Mouse (Mus musculus): ENCODE results near the gene Ppy. TPM values are rescaled to one million over a fixed set of nuclear protein-coding genes. Genes with fewer than 3 reads are reported as not detected.

The Ppy gene
- polyA plus RNA-seq, 1 experiment from 2014 or later, result not detected

DNA sequence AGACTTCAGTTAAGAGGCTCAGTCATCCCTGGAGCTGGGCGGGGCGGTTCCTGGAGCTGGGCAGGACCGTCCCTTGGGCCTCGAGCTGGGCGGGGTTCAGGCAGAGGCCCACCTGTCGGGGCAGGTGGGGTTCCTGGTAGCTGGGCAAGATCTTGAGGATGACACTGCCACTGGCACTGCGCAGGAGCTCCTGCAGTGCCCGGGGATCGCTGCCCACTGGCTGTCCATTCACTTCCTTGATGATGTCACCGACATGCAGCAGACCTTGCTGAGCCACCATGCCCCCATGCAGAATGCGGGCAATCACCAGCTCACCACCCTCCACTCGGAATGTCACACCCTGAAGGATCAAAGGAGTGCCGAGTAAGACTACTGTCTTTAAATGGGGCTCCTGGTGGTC, 38.0 kb downstream of the Ppy start:
- no peak overlapping the region for H3K4me3 ChIP-seq (ENCODE audit: low read depth, low read length)
- H3K27ac ChIP-seq (ENCODE audit: low read depth, low read length), result no peak overlapping the region
- H3K36me3 ChIP-seq (ENCODE audit: control insufficient read depth, insufficient read depth, low read length), result no peaks in the 10 kb centered on the region; the same call in 1 of the 2 replicates
- no peak overlapping the region for H3K9ac ChIP-seq (ENCODE audit: low read length)
- ATAC-seq (ENCODE audit: insufficient read depth, low FRiP score, low TSS enrichment) (no peak), DNase-seq (ENCODE audit: low spot score) (no peak)
- H3K4me2 ChIP-seq (ENCODE audit: low read depth), result no peak overlapping the region
- 57% methylated on average over 13 of the region's 13 CpGs for WGBS
- no peaks in the 10 kb centered on the region for H3K9me3 ChIP-seq (ENCODE audit: control insufficient read depth, low read length)
- no peaks in the 10 kb centered on the region for H3K4me1 ChIP-seq (ENCODE audit: control insufficient read depth, insufficient read depth, low read length)
- H3K27me3 ChIP-seq (ENCODE audit: control insufficient read depth, insufficient read depth, low read length), result peaks cover 6% of the 10 kb centered on the region; the same call in 1 of the 2 replicates

DNA sequence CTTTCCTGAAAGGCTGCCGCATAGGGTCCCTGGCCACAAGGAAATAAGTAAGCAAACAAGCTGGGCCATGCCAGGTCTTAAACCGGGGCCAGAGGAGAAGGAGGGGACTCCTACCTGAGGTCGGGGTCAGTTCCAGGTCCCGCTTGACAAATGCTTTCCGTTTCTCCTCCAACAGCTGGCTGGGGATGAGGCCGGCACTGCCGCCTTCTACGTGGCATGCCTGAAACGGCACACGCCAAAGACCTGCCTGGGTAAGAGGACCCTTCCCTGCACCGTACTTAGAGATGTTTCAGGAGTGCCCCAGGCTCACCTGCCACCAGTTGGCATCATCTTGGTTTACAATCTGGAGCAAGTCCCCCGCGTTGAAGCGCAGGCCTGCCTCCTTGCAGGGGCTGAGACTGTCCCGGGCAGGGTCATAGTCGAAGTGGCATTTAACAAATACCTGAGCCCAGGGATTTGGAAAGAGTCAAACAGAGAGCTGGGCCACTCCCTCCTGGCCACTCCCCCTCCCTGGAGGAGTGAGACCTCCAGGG, 39.1 kb downstream of the Ppy start:
- Histone ChIP-seq H3K36me3 (ENCODE audit: control insufficient read depth, insufficient read depth, low read length) (no peaks in the 10 kb centered on the region; the same call in 1 of the 2 replicates), H3K27ac (ENCODE audit: low read depth, low read length) (no peak overlapping the region), H3K27me3 (ENCODE audit: control insufficient read depth, insufficient read depth, low read length) (peaks cover 6% of the 10 kb centered on the region; the same call in 1 of the 2 replicates), H3K4me2 (ENCODE audit: low read depth) (peak overlapping the region; percentile 56; the same call in 1 of the 2 replicates), H3K9ac (ENCODE audit: low read length) (no peak overlapping the region), H3K9me3 (ENCODE audit: control insufficient read depth, low read length) (no peaks in the 10 kb centered on the region), H3K4me3 (ENCODE audit: low read depth, low read length) (no peak overlapping the region), H3K4me1 (ENCODE audit: control insufficient read depth, insufficient read depth, low read length) (no peaks in the 10 kb centered on the region)
- ATAC-seq (ENCODE audit: insufficient read depth, low FRiP score, low TSS enrichment) (no peak), DNase-seq (ENCODE audit: low spot score) (no peak)
- WGBS, result 18% methylated on average over 16 of the region's 16 CpGs

DNA sequence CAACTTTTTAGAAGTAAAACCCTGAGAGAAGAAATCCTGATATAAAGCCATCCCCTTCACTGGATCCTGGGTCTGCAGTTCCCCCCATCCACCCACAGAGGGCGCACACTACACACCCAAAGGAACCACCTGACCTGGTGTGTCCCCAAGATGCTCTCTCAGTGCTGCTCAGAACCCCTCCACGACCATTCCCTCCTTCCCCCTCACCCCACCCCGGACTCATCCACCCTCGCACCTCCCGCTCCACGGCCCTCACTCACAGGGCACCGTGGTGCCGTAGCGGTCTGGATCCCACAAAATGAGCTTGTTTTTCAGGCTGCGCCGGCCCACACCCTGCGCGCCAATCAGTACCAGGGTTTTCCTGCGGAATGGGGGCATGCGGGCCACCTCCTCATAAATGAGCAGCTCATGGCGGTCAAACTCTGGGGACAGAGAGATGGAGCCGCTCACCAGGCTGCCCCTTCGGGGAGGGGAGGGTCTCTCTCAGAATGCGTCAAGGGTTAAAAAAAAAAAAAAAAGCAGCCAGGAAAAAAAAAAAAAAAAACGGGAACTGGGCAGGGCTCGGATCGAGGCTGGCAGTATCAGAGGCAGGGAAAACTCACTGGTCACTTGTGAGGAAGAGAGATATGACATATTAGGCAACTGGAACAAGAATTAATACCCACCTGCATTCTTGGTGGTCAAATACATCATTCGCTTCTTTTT, 39.7 kb downstream of the Ppy start:
- Histone ChIP-seq H3K36me3 (ENCODE audit: control insufficient read depth, insufficient read depth, low read length) (no peaks in the 10 kb centered on the region; the same call in 1 of the 2 replicates), H3K27me3 (ENCODE audit: control insufficient read depth, insufficient read depth, low read length) (peaks cover 6% of the 10 kb centered on the region; the same call in 1 of the 2 replicates), H3K4me3 (ENCODE audit: low read depth, low read length) (peak overlapping the region; percentile 26), H3K4me2 (ENCODE audit: low read depth) (peak overlapping the region; percentile 56), H3K4me1 (ENCODE audit: control insufficient read depth, insufficient read depth, low read length) (no peaks in the 10 kb centered on the region), H3K27ac (ENCODE audit: low read depth, low read length) (no peak overlapping the region), H3K9me3 (ENCODE audit: control insufficient read depth, low read length) (no peaks in the 10 kb centered on the region), H3K9ac (ENCODE audit: low read length) (peak overlapping the region; percentile 30; the same call in 1 of the 2 replicates)
- ATAC-seq (ENCODE audit: insufficient read depth, low FRiP score, low TSS enrichment) (peak; percentile 48; the same call in 1 of the 2 replicates), DNase-seq (ENCODE audit: low spot score) (peak; percentile 83)
- 2% methylated on average over 23 of the region's 23 CpGs for WGBS

DNA sequence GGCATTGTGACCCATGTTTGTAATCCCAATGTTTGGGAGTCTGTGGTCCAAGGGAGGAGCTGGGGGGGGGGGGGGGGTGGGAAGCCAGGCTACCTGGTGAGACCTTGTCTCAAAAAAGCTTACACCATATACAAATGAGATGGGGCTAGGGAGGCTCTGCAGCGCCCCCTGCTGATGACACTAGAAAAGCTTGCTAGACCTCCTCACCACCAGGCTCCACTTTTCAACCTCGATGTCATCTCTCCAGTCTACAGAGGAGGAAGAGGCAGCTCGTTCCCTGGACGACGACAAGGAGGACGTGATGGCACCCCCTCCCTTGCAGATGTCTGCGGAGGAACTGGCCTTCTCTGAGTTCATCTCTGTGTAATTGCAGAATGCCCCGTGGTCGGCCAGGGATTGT, 47.3 kb downstream of the Ppy start:
- DNase-seq (ENCODE audit: low spot score) (peak; percentile 60), ATAC-seq (ENCODE audit: insufficient read depth, low FRiP score, low TSS enrichment) (no peak)
- whole genome bisulfite sequencing, result 29% methylated on average over 9 of the region's 9 CpGs

DNA sequence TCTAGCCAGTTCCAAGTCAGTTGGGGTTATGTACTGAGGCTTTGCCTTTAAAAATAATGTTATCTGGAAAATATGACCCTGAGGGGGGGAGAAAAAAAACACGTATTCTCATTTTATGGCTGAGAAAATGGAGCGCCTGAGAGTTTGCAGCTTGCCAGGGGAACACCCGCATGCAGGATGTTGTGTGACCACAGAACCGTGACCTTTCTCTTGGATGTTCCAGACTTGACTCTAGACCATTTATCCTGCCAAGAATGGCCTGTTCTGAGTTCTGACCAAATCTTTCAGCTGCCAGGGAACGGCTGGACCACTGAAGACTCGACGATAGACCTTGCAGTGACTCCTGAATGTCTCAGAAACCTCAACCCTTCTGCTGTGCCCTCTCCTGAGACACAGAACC, 47.9 kb downstream of the Ppy start:
- WGBS, result 85% methylated on average over 7 of the region's 7 CpGs
- H3K4me3 ChIP-seq (ENCODE audit: low read depth, low read length), result no peak overlapping the region
- no peak for ATAC-seq (ENCODE audit: insufficient read depth, low FRiP score, low TSS enrichment)
- H3K9me3 ChIP-seq (ENCODE audit: control insufficient read depth, low read length), result no peaks in the 10 kb centered on the region
- no peaks in the 10 kb centered on the region for H3K27me3 ChIP-seq (ENCODE audit: control insufficient read depth, insufficient read depth, low read length)
- H3K36me3 ChIP-seq (ENCODE audit: control insufficient read depth, insufficient read depth, low read length), result no peaks in the 10 kb centered on the region
- H3K4me1 ChIP-seq (ENCODE audit: control insufficient read depth, insufficient read depth, low read length), result no peaks in the 10 kb centered on the region
- no peak overlapping the region for H3K27ac ChIP-seq (ENCODE audit: low read depth, low read length)
- no peak overlapping the region for H3K9ac ChIP-seq (ENCODE audit: low read length)
- DNase-seq (ENCODE audit: low spot score), result no peak
- no peak overlapping the region for H3K4me2 ChIP-seq (ENCODE audit: low read depth)

More for the DNA sequence above, 47.3 kb downstream of the Ppy start:
- Histone ChIP-seq H3K4me1 (ENCODE audit: control insufficient read depth, insufficient read depth, low read length) (no peaks in the 10 kb centered on the region), H3K36me3 (ENCODE audit: control insufficient read depth, insufficient read depth, low read length) (no peaks in the 10 kb centered on the region), H3K4me3 (ENCODE audit: low read depth, low read length) (no peak overlapping the region), H3K9ac (ENCODE audit: low read length) (no peak overlapping the region), H3K27me3 (ENCODE audit: control insufficient read depth, insufficient read depth, low read length) (no peaks in the 10 kb centered on the region), H3K27ac (ENCODE audit: low read depth, low read length) (no peak overlapping the region), H3K9me3 (ENCODE audit: control insufficient read depth, low read length) (no peaks in the 10 kb centered on the region), H3K4me2 (ENCODE audit: low read depth) (no peak overlapping the region)

DNA sequence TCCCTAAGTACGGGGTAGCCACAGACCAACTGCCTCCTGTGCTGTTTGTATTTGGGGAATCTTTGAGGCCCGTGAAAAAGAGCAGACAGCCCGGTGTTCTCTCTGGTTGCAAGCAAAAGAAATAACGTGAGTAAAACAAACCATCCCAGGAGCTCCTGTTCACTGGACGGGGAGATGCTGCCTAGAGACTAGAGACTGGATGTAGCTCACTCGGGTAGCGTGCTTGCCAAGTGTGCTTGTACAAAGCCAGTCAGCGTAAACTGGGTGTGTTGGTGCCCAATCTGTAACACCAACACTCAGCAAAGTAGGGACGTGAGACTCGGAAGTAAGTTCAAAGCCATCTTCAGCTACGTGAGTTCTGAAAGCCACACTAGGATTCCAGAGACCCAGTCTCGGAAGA, 48.4 kb downstream of the Ppy start:
- Histone ChIP-seq H3K4me3 (ENCODE audit: low read depth, low read length) (no peak overlapping the region), H3K27ac (ENCODE audit: low read depth, low read length) (no peak overlapping the region), H3K36me3 (ENCODE audit: control insufficient read depth, insufficient read depth, low read length) (no peaks in the 10 kb centered on the region), H3K27me3 (ENCODE audit: control insufficient read depth, insufficient read depth, low read length) (no peaks in the 10 kb centered on the region), H3K4me2 (ENCODE audit: low read depth) (no peak overlapping the region), H3K4me1 (ENCODE audit: control insufficient read depth, insufficient read depth, low read length) (no peaks in the 10 kb centered on the region), H3K9me3 (ENCODE audit: control insufficient read depth, low read length) (no peaks in the 10 kb centered on the region), H3K9ac (ENCODE audit: low read length) (no peak overlapping the region)
- 83% methylated on average over 12 of the region's 12 CpGs for WGBS
- ATAC-seq (ENCODE audit: insufficient read depth, low FRiP score, low TSS enrichment), result no peak
- DNase-seq (ENCODE audit: low spot score), result no peak

DNA sequence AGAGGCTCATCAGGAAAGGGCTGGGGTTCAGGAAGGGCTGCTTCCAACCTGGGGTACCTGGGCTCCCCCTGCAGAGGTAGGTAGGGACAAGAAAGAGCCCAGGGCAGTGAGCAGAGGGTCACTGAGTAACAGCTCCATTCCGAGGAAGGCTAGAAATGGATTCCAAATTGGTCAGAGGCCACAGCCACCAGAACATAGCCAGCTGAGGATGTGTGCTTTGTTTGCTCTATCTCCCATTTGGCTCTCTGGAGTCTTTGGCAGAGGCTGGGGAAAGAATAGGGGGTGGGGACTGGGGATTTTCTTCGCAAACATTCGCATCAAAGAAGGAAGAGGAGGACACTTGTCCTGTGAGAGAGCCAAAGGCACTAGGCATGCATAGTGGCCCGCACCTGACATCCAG, 49.2 kb downstream of the Ppy start:
- no peaks in the 10 kb centered on the region for H3K9me3 ChIP-seq (ENCODE audit: control insufficient read depth, low read length)
- H3K9ac ChIP-seq (ENCODE audit: low read length), result no peak overlapping the region
- no peak overlapping the region for H3K27ac ChIP-seq (ENCODE audit: low read depth, low read length)
- no peaks in the 10 kb centered on the region for H3K4me1 ChIP-seq (ENCODE audit: control insufficient read depth, insufficient read depth, low read length)
- no peak overlapping the region for H3K4me3 ChIP-seq (ENCODE audit: low read depth, low read length)
- WGBS, result 42% methylated on average over 4 of the region's 4 CpGs
- no peak overlapping the region for H3K4me2 ChIP-seq (ENCODE audit: low read depth)
- DNase-seq (ENCODE audit: low spot score) (no peak), ATAC-seq (ENCODE audit: insufficient read depth, low FRiP score, low TSS enrichment) (no peak)
- H3K36me3 ChIP-seq (ENCODE audit: control insufficient read depth, insufficient read depth, low read length), result no peaks in the 10 kb centered on the region
- no peaks in the 10 kb centered on the region for H3K27me3 ChIP-seq (ENCODE audit: control insufficient read depth, insufficient read depth, low read length)

DNA sequence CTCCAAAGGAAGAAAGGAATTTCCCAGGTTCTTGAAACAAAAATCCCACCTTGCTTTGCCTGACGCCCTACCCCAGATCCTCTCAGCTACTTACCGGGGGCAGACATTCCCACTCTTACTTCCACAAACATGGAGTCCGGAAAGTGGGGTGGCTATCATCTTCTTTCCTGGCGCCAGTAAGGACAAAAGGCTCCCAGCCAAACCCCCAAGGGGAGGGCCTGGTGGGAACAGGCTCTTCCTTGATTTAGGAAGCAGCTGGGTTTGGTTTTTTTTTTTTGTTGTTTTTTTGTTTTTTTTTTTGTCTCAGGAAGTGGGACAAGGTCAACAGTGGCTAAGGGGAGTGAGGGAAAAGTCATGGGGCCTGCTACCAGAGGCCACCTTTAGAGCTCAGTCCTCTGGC, 49.6 kb downstream of the Ppy start:
- DNase-seq (ENCODE audit: low spot score) (no peak), ATAC-seq (ENCODE audit: insufficient read depth, low FRiP score, low TSS enrichment) (no peak)
- H3K36me3 ChIP-seq (ENCODE audit: control insufficient read depth, insufficient read depth, low read length), result no peaks in the 10 kb centered on the region
- 60% methylated on average over 4 of the region's 4 CpGs for WGBS
- H3K27ac ChIP-seq (ENCODE audit: low read depth, low read length), result no peak overlapping the region
- H3K4me1 ChIP-seq (ENCODE audit: control insufficient read depth, insufficient read depth, low read length), result no peaks in the 10 kb centered on the region
- no peak overlapping the region for H3K9ac ChIP-seq (ENCODE audit: low read length)
- no peak overlapping the region for H3K4me3 ChIP-seq (ENCODE audit: low read depth, low read length)
- H3K4me2 ChIP-seq (ENCODE audit: low read depth), result no peak overlapping the region
- H3K9me3 ChIP-seq (ENCODE audit: control insufficient read depth, low read length), result no peaks in the 10 kb centered on the region
- no peaks in the 10 kb centered on the region for H3K27me3 ChIP-seq (ENCODE audit: control insufficient read depth, insufficient read depth, low read length)
